Mouse (Mus musculus): ENCODE data around the gene Gm20503. TPM values are rescaled to one million over a fixed set of nuclear protein-coding genes. Genes with fewer than 3 reads are reported as not detected.

The Gm20503 gene
- total and polyA plus RNA-seq, 2 experiments from 2014 or later: 14.1 TPM; not detected in 1

- H3K27me3 ChIP-seq (ENCODE audit: insufficient read depth, low read length): no peaks in the 10 kb centered on the region
- H3K4me2 ChIP-seq (ENCODE audit: low read depth, low read length, poor library complexity, severe bottlenecking): no peak overlapping the region
- no peak overlapping the region for H3K9ac ChIP-seq (replicated peaks; ENCODE audit: low read length, poor library complexity, severe bottlenecking)
- no peaks in the 10 kb centered on the region for H3K4me1 ChIP-seq (ENCODE audit: insufficient read depth, low read length)
- H3K27ac ChIP-seq (ENCODE audit: low read depth, low read length): no peak overlapping the region
- DNase-seq (ENCODE audit: low spot score) (no peak), ATAC-seq (ENCODE audit: low FRiP score) (no peak)
- H3K4me3 ChIP-seq (ENCODE audit: low read depth, low read length): no peak overlapping the region
- H3K36me3 ChIP-seq (ENCODE audit: insufficient read depth, low read length): peaks cover 22% of the 10 kb centered on the region
- WGBS: 90% methylated on average over 5 of the region's 5 CpGs
- no peaks in the 10 kb centered on the region for H3K9me3 ChIP-seq (ENCODE audit: low read length)
- TF ChIP-seq CTCF (IDR thresholded peaks at IDR 0.05): no peak
Observed at GRCm38 (mm10) chr4:59043074-59043473, 40.1 kb downstream of the Gm20503 start.

- 88% methylated on average over 6 of the region's 6 CpGs for WGBS
- Histone ChIP-seq H3K27ac (ENCODE audit: low read depth, low read length) (no peak overlapping the region), H3K9ac (replicated peaks; ENCODE audit: low read length, poor library complexity, severe bottlenecking) (no peak overlapping the region), H3K36me3 (ENCODE audit: insufficient read depth, low read length) (peaks cover 22% of the 10 kb centered on the region), H3K4me1 (ENCODE audit: insufficient read depth, low read length) (no peaks in the 10 kb centered on the region), H3K27me3 (ENCODE audit: insufficient read depth, low read length) (no peaks in the 10 kb centered on the region), H3K4me2 (ENCODE audit: low read depth, low read length, poor library complexity, severe bottlenecking) (no peak overlapping the region), H3K9me3 (ENCODE audit: low read length) (no peaks in the 10 kb centered on the region), H3K4me3 (ENCODE audit: low read depth, low read length) (no peak overlapping the region)
- ATAC-seq (ENCODE audit: low FRiP score): no peak
- no peak for DNase-seq (ENCODE audit: low spot score)
- TF ChIP-seq CTCF (IDR thresholded peaks at IDR 0.05): no peak
Observed at GRCm38 (mm10) chr4:59043891-59044290, 40.9 kb downstream of the Gm20503 start.

- Histone ChIP-seq H3K4me3 (ENCODE audit: low read depth, low read length) (no peak overlapping the region), H3K9ac (replicated peaks; ENCODE audit: low read length, poor library complexity, severe bottlenecking) (no peak overlapping the region), H3K9me3 (ENCODE audit: low read length) (no peaks in the 10 kb centered on the region), H3K36me3 (ENCODE audit: insufficient read depth, low read length) (peaks cover 5% of the 10 kb centered on the region; the same call in 1 of the 2 replicates), H3K4me2 (ENCODE audit: low read depth, low read length, poor library complexity, severe bottlenecking) (no peak overlapping the region), H3K27ac (ENCODE audit: low read depth, low read length) (no peak overlapping the region), H3K4me1 (ENCODE audit: insufficient read depth, low read length) (no peaks in the 10 kb centered on the region), H3K27me3 (ENCODE audit: insufficient read depth, low read length) (no peaks in the 10 kb centered on the region)
- 26% methylated on average over 3 of the region's 3 CpGs for WGBS
- ATAC-seq (ENCODE audit: low FRiP score) (no peak), DNase-seq (ENCODE audit: low spot score) (no peak)
- TF ChIP-seq CTCF (IDR thresholded peaks at IDR 0.05): no peak
Observed at GRCm38 (mm10) chr4:59047222-59047621, 44.2 kb downstream of the Gm20503 start.

GRCm38 (mm10) chr4:59051081-59051480 lies 48.1 kb downstream of the Gm20503 start:
- Histone ChIP-seq H3K27ac (ENCODE audit: low read depth, low read length) (no peak overlapping the region), H3K4me3 (ENCODE audit: low read depth, low read length) (no peak overlapping the region), H3K9me3 (ENCODE audit: low read length) (no peaks in the 10 kb centered on the region), H3K36me3 (ENCODE audit: insufficient read depth, low read length) (no peaks in the 10 kb centered on the region), H3K27me3 (ENCODE audit: insufficient read depth, low read length) (no peaks in the 10 kb centered on the region), H3K9ac (replicated peaks; ENCODE audit: low read length, poor library complexity, severe bottlenecking) (no peak overlapping the region), H3K4me1 (ENCODE audit: insufficient read depth, low read length) (no peaks in the 10 kb centered on the region), H3K4me2 (ENCODE audit: low read depth, low read length, poor library complexity, severe bottlenecking) (no peak overlapping the region)
- DNase-seq (ENCODE audit: low spot score) (no peak), ATAC-seq (ENCODE audit: low FRiP score) (no peak)
- WGBS: 92% methylated on average over 1 of the region's 1 CpGs
- no peak for TF ChIP-seq CTCF (IDR thresholded peaks at IDR 0.05)

- Histone ChIP-seq H3K9me3 (ENCODE audit: low read length) (no peaks in the 10 kb centered on the region), H3K9ac (replicated peaks; ENCODE audit: low read length, poor library complexity, severe bottlenecking) (no peak overlapping the region), H3K4me2 (ENCODE audit: low read depth, low read length, poor library complexity, severe bottlenecking) (no peak overlapping the region), H3K36me3 (ENCODE audit: insufficient read depth, low read length) (no peaks in the 10 kb centered on the region), H3K4me1 (ENCODE audit: insufficient read depth, low read length) (no peaks in the 10 kb centered on the region), H3K27ac (ENCODE audit: low read depth, low read length) (no peak overlapping the region), H3K27me3 (ENCODE audit: insufficient read depth, low read length) (no peaks in the 10 kb centered on the region), H3K4me3 (ENCODE audit: low read depth, low read length) (no peak overlapping the region)
- no peak for TF ChIP-seq CTCF (IDR thresholded peaks at IDR 0.05)
- DNase-seq (ENCODE audit: low spot score) (no peak), ATAC-seq (ENCODE audit: low FRiP score) (no peak)
- 87% methylated on average over 3 of the region's 3 CpGs for WGBS
Observed at GRCm38 (mm10) chr4:59057929-59058328, 54.9 kb downstream of the Gm20503 start.

GRCm38 (mm10) chr4:59062526-59062925 lies 59.5 kb downstream of the Gm20503 start:
- Histone ChIP-seq H3K9me3 (ENCODE audit: low read length) (no peaks in the 10 kb centered on the region), H3K9ac (replicated peaks; ENCODE audit: low read length, poor library complexity, severe bottlenecking) (no peak overlapping the region), H3K36me3 (ENCODE audit: insufficient read depth, low read length) (no peaks in the 10 kb centered on the region), H3K4me1 (ENCODE audit: insufficient read depth, low read length) (no peaks in the 10 kb centered on the region), H3K4me2 (ENCODE audit: low read depth, low read length, poor library complexity, severe bottlenecking) (no peak overlapping the region), H3K4me3 (ENCODE audit: low read depth, low read length) (no peak overlapping the region), H3K27ac (ENCODE audit: low read depth, low read length) (no peak overlapping the region), H3K27me3 (ENCODE audit: insufficient read depth, low read length) (no peaks in the 10 kb centered on the region)
- ATAC-seq (ENCODE audit: low FRiP score): no peak
- TF ChIP-seq CTCF (IDR thresholded peaks at IDR 0.05): no peak
- WGBS: 67% methylated on average over 12 of the region's 12 CpGs
- DNase-seq (ENCODE audit: low spot score): no peak
